Mouse (Mus musculus): ENCODE results near the gene Msmp.

Gene Msmp

GRCm38 (mm10) chr4:43593453-43593852 lies 9.2 kb upstream of the Msmp start:
- DNase-seq (ENCODE audit: low spot score in 2 of 2) = no peak

- DNase-seq (ENCODE audit: low spot score in 2 of 2) = no peak
These were observed 7.7 kb upstream of the Msmp start for GRCm38 (mm10) chr4:43591961-43592360.

GRCm38 (mm10) chr4:43591543-43591942 lies 7.2 kb upstream of the Msmp start:
- no peak for DNase-seq (ENCODE audit: low spot score in 2 of 2)

- no peak for DNase-seq (ENCODE audit: low spot score in 2 of 2)
These were observed 3.4 kb upstream of the Msmp start for GRCm38 (mm10) chr4:43587681-43588080.

- DNase-seq (ENCODE audit: low spot score in 2 of 2) = no peak
These were observed 2.1 kb upstream of the Msmp start for GRCm38 (mm10) chr4:43586411-43586810.

GRCm38 (mm10) chr4:43585682-43586081 lies 1.4 kb upstream of the Msmp start:
- DNase-seq (ENCODE audit: low spot score in 2 of 2) = no peak

GRCm38 (mm10) chr4:43583421-43583820 lies 873 bp downstream of the Msmp start:
- DNase-seq (ENCODE audit: low spot score in 2 of 2) = no peak

- DNase-seq (ENCODE audit: low spot score in 2 of 2) = no peak
These were observed 2.1 kb downstream of the Msmp start for GRCm38 (mm10) chr4:43582241-43582640.

GRCm38 (mm10) chr4:43581381-43581780 lies 2.9 kb downstream of the Msmp start:
- DNase-seq (ENCODE audit: low spot score in 2 of 2) = no peak

GRCm38 (mm10) chr4:43580721-43581120 lies 3.6 kb downstream of the Msmp start:
- DNase-seq (ENCODE audit: low spot score in 2 of 2) = no peak

GRCm38 (mm10) chr4:43579731-43580130 lies 4.6 kb downstream of the Msmp start:
- no peak for DNase-seq (ENCODE audit: low spot score in 2 of 2)

GRCm38 (mm10) chr4:43579256-43579655 lies 5.0 kb downstream of the Msmp start:
- DNase-seq (ENCODE audit: low spot score in 2 of 2) = no peak

- peak; percentile 75 to 83 for DNase-seq (ENCODE audit: low spot score in 2 of 2)
These were observed 5.7 kb downstream of the Msmp start, which contains the start of the genes Rgp1 and Gba2 for GRCm38 (mm10) chr4:43578376-43579204. TSS of gene Rgp1 (plus strand) at chr4:43578715. TSS of gene Gba2 (minus strand) at chr4:43578873.

- DNase-seq (ENCODE audit: low spot score in 2 of 2) = no peak
These were observed 6.9 kb downstream of the Msmp start for GRCm38 (mm10) chr4:43577237-43577881.

GRCm38 (mm10) chr4:43575356-43575755 lies 8.9 kb downstream of the Msmp start:
- no peak for DNase-seq (ENCODE audit: low spot score in 2 of 2)

- DNase-seq (ENCODE audit: low spot score in 2 of 2) = no peak
These were observed 10.7 kb downstream of the Msmp start for GRCm38 (mm10) chr4:43573561-43573960.

- no peak for DNase-seq (ENCODE audit: low spot score in 2 of 2)
These were observed 12.8 kb downstream of the Msmp start for GRCm38 (mm10) chr4:43571395-43572045.

GRCm38 (mm10) chr4:43567140-43567539 lies 17.2 kb downstream of the Msmp start:
- DNase-seq (ENCODE audit: low spot score in 2 of 2) = no peak

GRCm38 (mm10) chr4:43564231-43564630 lies 20.1 kb downstream of the Msmp start:
- no peak for DNase-seq (ENCODE audit: low spot score in 2 of 2)

- DNase-seq (ENCODE audit: low spot score in 2 of 2) = no peak
These were observed 20.8 kb downstream of the Msmp start for GRCm38 (mm10) chr4:43563601-43563875.

- no peak for DNase-seq (ENCODE audit: low spot score in 2 of 2)
These were observed 21.3 kb downstream of the Msmp start for GRCm38 (mm10) chr4:43562769-43563600.

Data from thymus, postnatal 10 days (tissue).